Mouse (Mus musculus): Measurements from ENCODE around the gene Pygl.

- no peak for TF ChIP-seq CHD2 (IDR thresholded peaks at IDR 0.05; ENCODE audit: low read length)
- no peak for TF ChIP-seq NELFE (IDR thresholded peaks at IDR 0.05; ENCODE audit: low read depth, low read length)
- no peak for TF ChIP-seq ZNF384 (IDR thresholded peaks at IDR 0.05; ENCODE audit: low read depth, low read length)
- TF ChIP-seq RCOR1 (IDR thresholded peaks at IDR 0.05; ENCODE audit: low read depth, low read length), result no peak
- no peak for TF ChIP-seq ETS1 (IDR thresholded peaks at IDR 0.05; ENCODE audit: low read depth, low read length)
- no peak for TF ChIP-seq TAL1 (IDR thresholded peaks at IDR 0.05; ENCODE audit: low read length)
- TF ChIP-seq CTCF (IDR thresholded peaks at IDR 0.05 in 2 of 3, conservative IDR thresholded peaks at IDR 0.05 in 1 of 3; ENCODE audit: control insufficient read depth in 1 of 3, insufficient read depth in 1 of 3, low read depth in 2 of 3, low read length in 3 of 3, poor library complexity in 1 of 3, severe bottlenecking in 1 of 3), result no peak
- TF ChIP-seq HCFC1 (IDR thresholded peaks at IDR 0.05; ENCODE audit: low read depth, low read length), result no peak
- no peak for TF ChIP-seq GATA1 (IDR thresholded peaks at IDR 0.05; ENCODE audit: low read depth, low read length)
- TF ChIP-seq TCF12 (IDR thresholded peaks at IDR 0.05; ENCODE audit: low read depth, low read length), result no peak
- no peak for TF ChIP-seq MXI1 (IDR thresholded peaks at IDR 0.05; ENCODE audit: low read depth, low read length)
- no peak for TF ChIP-seq POLR2AphosphoS5 (IDR thresholded peaks at IDR 0.05; ENCODE audit: borderline replicate concordance, low read depth, low read length)
Observed at GRCm38 (mm10) chr12:70266494-70266931, 35.2 kb upstream of the Pygl start.

Data from MEL (cell line).